Mouse (Mus musculus) embryonic facial prominence, embryonic 10.5 days (tissue): ENCODE data around the gene Ppp1cc. TPM values are rescaled to one million over a fixed set of nuclear protein-coding genes. Genes with fewer than 3 reads are reported as not detected.

Experiments used
- DNase-seq: peaks from one replicate; pipeline ENCODE4 v3.0.0-alpha.2; 2017; ENCODE audit warnings: low spot score
- H3K27ac ChIP-seq: fragments of 300-500 bp; sonication (generic); replicated peaks from 2 replicates; pipeline ENCODE4 v1.5.1; 2016; ENCODE audit warnings: mild to moderate bottlenecking
- H3K27me3 ChIP-seq: fragments of 300-500 bp; sonication (generic); replicated peaks from 2 replicates; pipeline ENCODE4 v1.6.1; 2016; ENCODE audit warnings: low read depth, mild to moderate bottlenecking; ENCODE audit not compliant: poor library complexity, severe bottlenecking
- H3K36me3 ChIP-seq: fragments of 300-500 bp; sonication (generic); replicated peaks from 2 replicates; pipeline ENCODE4 v1.6.1; 2016; ENCODE audit warnings: mild to moderate bottlenecking, moderate library complexity
- H3K4me1 ChIP-seq: fragments of 300-500 bp; sonication (generic); 2 replicates; pipeline ENCODE4 v1.6.1; 2016
- H3K4me3 ChIP-seq: fragments of 300-500 bp; sonication (generic); 2 replicates; pipeline ENCODE4 v1.5.1; 2016; ENCODE audit warnings: mild to moderate bottlenecking, moderate library complexity
- H3K9me3 ChIP-seq: fragments of 300-500 bp; sonication (generic); 2 replicates; pipeline ENCODE4 v1.6.1; 2016; ENCODE audit warnings: mild to moderate bottlenecking
- WGBS: fragments of 180-500 bp; shearing (Covaris S2); methylation state at CpG from one replicate; pipeline ENCODE4 v1.1.7; 2016; 5-methylcytosine and 5-hydroxymethylcytosine counted together
- polyA plus RNA-seq: library from polyadenylated mRNA; unstranded; fragments of >200 nt; fragmentation: Nextera tagmentation; extraction: Ambion mirVana; gene quantifications from 2 replicates; pipeline ENCODE4 v1.2.1, GENCODE M21; 2016

Ppp1cc gene
- polyA plus RNA-seq, 1 experiment from 2014 or later, result 296 TPM

DNA sequence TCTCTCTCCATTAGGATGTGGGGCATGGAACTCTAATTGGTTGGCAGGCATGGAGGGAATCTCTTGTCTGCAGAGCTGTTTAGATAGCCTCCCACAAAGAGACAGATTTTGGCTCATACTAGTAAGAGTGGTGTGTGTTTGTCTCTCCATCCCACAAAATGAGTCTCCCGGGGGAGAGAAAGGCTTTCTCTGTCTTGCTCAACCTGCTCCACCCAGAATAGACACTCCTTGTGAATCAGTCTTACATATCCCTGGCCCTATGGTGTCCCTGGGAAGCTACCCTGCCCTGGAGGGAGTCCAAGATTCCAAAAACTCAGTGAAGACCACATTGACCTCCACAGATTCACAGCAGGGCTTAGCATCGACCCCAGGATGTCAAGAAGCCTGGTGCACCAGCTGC, 1.6 kb upstream of the Ppp1cc start:
- Histone ChIP-seq H3K4me3 (no peak overlapping the region), H3K4me1 (peaks cover 56% of the 10 kb centered on the region), H3K27me3 (peaks cover 7% of the 10 kb centered on the region; the same call in 1 of the 2 replicates), H3K36me3 (peaks cover 24% of the 10 kb centered on the region), H3K9me3 (no peaks in the 10 kb centered on the region), H3K27ac (peak overlapping the region; percentile 97; the same call in 1 of the 2 replicates)
- WGBS, result 77% methylated on average over 2 of the region's 2 CpGs
- DNase-seq, result no peak

DNA sequence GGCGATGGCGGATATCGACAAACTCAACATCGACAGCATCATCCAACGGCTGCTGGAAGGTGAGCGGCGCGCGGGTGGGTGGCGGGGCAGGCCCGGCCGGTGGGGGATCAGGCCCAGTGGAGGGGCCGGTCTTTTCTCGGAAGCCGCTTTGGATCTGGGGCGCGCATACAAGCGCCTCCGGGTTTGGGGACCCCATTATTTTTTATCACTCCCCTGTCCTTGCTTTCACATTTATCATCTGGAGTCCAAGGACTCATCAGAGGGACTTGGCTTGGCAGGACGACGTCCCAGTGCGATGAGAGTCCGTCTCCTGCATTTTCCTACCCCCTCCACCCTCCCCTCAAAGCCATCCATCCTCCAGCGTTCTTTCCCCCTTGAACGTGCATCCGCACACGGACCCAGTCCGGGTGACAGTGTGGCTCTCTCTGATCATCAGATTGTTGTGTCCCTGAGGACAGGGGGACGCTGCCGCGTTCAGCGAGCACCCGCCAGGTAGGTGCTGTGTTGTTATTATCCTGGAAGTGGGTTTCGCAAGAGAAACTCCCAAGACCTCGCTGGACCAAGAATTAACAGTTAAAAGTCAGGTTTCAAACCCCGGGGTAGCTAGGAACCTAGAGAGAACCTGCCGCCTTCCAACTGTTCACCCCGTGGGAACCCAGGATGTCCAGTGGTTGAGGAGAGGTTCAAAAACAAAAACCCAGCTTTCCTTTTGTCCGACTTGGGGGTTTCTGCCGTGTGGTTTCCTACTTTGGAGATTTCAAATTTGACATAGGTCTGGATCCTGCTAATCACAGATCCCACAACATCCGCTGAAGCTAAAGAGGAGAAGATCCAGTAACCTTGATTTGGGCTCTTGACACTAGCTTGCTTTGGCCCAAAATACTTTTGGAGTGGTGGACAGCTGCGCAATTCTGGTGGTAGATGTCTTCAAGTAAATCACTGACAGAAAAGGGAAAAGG, 758 bp downstream of the Ppp1cc start:
- Histone ChIP-seq H3K36me3 (peaks cover 47% of the 10 kb centered on the region), H3K4me3 (peak overlapping the region; percentile 80), H3K27me3 (peaks cover 7% of the 10 kb centered on the region; the same call in 1 of the 2 replicates), H3K4me1 (peaks cover 74% of the 10 kb centered on the region), H3K9me3 (no peaks in the 10 kb centered on the region), H3K27ac (peak overlapping the region; percentile 97)
- peak; percentile 39 for DNase-seq
- 3% methylated on average over 42 of the region's 42 CpGs for WGBS

DNA sequence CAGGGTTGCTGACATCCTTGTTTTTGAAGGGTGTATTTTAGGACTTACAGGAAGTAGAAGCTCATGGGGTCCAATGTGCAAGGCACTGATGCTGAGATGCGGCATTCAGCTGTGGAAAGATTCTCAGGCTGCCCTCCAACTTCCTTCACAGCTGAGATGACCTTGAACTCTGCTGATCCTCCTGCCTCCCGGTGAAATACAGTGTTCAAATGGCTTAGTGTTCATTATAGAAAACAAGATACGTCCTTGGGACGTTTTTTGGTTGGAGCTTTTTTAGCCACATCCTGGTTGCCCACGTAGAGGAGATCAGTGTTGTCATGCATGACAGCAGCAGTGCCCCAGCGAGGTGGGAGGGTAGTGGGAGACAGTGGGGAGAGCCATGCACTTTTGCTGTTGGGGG, 5.1 kb downstream of the Ppp1cc start:
- Histone ChIP-seq H3K27me3 (no peaks in the 10 kb centered on the region), H3K27ac (no peak overlapping the region), H3K9me3 (no peaks in the 10 kb centered on the region), H3K4me1 (peaks cover 76% of the 10 kb centered on the region), H3K36me3 (peaks cover 91% of the 10 kb centered on the region), H3K4me3 (no peak overlapping the region)
- no peak for DNase-seq
- 72% methylated on average over 6 of the region's 6 CpGs for WGBS

DNA sequence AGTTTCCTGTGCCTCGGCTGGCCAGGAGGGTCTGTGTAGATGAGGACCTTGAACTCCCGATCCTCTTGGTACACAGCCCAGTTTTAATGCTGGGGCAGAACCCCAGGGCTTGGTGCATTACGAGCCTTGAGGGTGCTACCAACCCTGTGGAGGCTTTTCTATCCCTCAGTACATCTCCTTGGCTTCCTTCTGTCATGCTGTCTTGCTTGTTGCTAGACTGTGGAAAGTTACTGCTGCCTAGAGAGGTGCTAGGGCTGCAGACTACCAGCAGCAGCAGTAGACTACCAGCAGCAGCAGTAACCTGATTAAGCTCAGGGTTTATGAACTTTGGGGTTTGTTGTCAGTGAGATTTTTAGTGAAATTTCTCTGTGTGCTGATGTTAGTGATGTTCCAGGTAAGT, 5.9 kb downstream of the Ppp1cc start:
- Histone ChIP-seq H3K36me3 (peaks cover 99% of the 10 kb centered on the region), H3K27me3 (no peaks in the 10 kb centered on the region), H3K4me3 (no peak overlapping the region; the same call in 1 of the 2 replicates), H3K9me3 (no peaks in the 10 kb centered on the region), H3K27ac (no peak overlapping the region), H3K4me1 (peaks cover 76% of the 10 kb centered on the region)
- no peak for DNase-seq
- 83% methylated on average over 3 of the region's 3 CpGs for WGBS

DNA sequence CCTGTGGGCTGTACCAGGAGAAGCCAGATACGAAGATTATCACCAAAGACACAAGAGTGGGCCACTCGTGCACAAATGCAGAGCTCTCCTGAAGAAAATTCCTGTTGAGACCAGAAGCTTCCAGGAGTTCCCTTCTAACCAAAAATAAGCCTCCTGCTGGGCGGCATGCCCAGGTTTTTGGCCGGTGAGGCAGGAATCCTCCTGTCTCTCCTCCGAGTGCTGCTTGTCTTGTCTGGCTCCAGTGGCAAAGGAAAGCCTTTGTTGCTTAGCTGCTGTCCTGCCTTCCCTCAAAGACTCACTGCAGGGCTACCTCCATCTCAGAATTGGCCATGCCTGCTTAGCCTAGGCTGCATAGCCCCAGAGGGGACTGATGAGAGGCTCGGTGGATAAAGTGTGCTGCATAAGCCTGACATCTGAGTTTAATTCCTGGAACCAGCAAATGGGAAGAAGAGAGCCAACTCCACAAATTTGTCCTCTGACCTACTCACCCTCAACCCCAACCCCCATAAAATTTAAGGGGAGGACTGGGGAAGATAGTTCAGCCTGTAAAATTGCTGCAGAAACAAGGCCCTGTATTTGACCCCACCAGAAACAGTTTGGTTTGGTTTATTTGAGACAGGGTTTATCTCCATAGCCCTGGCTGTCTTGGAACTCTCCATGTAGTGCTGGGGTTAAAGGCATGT, 7.3 kb downstream of the Ppp1cc start:
- Histone ChIP-seq H3K4me1 (peaks cover 64% of the 10 kb centered on the region), H3K36me3 (peaks cover 100% of the 10 kb centered on the region), H3K4me3 (peak overlapping the region; percentile 17; the same call in 1 of the 2 replicates), H3K9me3 (no peaks in the 10 kb centered on the region), H3K27me3 (no peaks in the 10 kb centered on the region), H3K27ac (no peak overlapping the region)
- no peak for DNase-seq
- 75% methylated on average over 6 of the region's 6 CpGs for WGBS

DNA sequence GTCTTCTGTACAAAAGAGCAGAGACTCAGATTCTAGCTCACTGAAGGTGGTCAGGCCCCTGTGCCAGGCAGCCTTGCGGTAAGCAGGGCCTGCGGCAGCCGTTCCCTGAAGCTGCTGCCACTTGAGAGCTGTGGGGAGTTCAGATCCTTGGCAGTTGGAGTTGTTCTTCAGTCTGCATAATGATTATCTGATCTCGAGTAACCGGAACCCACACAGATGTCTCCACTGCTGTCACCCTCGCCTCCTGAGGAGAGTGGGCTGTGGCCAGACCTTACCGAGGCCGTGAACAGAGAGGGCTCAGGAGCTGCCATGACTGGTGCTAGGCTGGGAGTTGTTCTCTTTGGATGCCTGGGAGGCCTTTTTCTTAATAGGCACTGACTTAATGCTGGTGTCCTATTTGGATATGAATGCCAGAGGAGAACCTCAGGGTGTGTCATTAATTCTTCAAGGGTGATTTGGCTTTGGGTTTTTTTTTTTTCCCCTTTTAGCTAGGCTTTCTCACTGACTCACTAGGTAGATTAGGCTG, 8.6 kb downstream of the Ppp1cc start:
- DNase-seq, result no peak
- H3K36me3 ChIP-seq, result peaks cover 100% of the 10 kb centered on the region
- H3K9me3 ChIP-seq, result no peaks in the 10 kb centered on the region
- H3K4me1 ChIP-seq, result peaks cover 51% of the 10 kb centered on the region
- WGBS, result 75% methylated on average over 8 of the region's 8 CpGs
- H3K27me3 ChIP-seq, result no peaks in the 10 kb centered on the region
- H3K4me3 ChIP-seq, result peak overlapping the region; percentile 5; the same call in 1 of the 2 replicates
- no peak overlapping the region for H3K27ac ChIP-seq

DNA sequence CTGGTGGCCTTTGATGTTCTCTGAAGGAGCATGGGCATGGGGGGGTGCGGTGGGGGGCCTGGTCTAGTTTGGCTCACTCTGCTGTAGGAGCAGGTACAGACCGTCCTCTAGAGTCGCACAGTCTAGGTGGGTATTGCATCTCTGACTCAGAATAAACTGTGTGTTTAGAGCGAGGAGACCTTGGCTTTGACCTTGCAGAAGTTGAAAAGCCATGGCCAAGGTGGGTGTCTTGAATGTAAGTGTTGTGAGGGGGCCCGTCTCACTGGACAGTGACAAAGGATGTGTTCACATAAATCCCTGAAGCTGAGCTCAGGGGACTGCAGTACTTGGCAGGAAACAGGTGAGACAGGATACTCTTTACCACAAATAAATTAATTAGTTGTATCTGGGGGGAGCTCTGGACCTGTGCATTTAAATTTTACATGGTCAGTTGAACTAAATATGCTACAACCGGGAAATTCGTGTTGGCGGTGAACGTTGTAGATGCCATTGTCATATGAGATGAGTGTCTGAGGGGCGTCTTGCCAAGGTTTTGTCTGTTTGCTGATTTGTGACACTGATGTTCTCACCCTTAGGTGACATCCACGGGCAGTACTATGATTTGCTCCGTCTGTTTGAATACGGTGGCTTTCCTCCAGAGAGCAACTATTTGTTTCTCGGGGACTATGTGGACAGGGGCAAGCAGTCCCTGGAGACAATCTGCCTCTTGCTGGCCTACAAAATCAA, 10.4 kb downstream of the Ppp1cc start:
- DNase-seq, result no peak
- WGBS, result 93% methylated on average over 14 of the region's 14 CpGs
- H3K4me3 ChIP-seq, result no peak overlapping the region

DNA sequence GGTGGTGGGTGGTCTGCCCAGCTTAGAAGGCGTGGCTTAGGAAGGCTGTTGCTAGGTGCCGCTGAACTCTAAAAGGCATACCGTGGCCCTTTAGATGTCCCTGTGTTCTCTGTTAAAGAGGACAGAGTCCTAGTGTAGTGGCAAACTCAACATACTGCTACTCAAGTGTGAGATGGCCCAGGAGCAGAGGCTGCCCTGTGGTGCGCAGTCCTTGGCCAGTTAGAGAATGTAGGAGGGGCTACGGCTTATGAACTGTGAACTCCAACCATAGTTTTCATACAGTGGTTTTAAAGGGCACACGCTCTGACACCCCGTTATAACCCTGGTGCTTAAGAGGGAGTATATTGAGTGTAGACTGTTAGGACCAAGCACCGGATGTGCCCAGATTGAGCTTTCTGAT, 13.0 kb downstream of the Ppp1cc start:
- no peak for DNase-seq
- Histone ChIP-seq H3K4me3 (no peak overlapping the region), H3K27ac (no peak overlapping the region), H3K4me1 (peaks cover 7% of the 10 kb centered on the region; the same call in 1 of the 2 replicates), H3K9me3 (no peaks in the 10 kb centered on the region), H3K36me3 (peaks cover 90% of the 10 kb centered on the region), H3K27me3 (no peaks in the 10 kb centered on the region)
- 95% methylated on average over 8 of the region's 8 CpGs for WGBS

More for the DNA sequence above, 10.4 kb downstream of the Ppp1cc start:
- Histone ChIP-seq H3K27ac (no peak overlapping the region), H3K4me1 (peaks cover 33% of the 10 kb centered on the region), H3K9me3 (no peaks in the 10 kb centered on the region), H3K27me3 (no peaks in the 10 kb centered on the region), H3K36me3 (peaks cover 100% of the 10 kb centered on the region)

DNA sequence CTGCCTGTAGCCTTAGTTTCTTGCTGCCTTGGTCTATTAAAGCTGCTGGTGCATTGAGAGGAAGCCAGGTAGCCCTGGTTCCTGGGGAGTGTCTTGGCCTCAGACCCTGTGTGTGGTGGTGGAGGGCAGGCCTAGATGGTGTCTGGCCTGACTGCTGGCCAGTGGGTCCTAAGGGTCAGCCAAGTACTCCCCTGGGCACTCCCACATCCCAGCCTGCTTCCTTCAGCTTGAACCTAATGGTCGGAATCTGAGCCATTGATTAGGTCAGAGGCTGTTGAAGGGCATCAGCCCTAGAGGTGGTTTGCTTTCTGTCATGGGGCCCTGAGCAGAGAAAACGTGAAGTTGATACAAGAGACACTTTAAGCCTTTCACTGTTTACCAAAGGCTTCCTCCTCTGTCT, 17.3 kb downstream of the Ppp1cc start:
- Histone ChIP-seq H3K9me3 (no peaks in the 10 kb centered on the region), H3K27me3 (no peaks in the 10 kb centered on the region), H3K4me3 (no peak overlapping the region), H3K27ac (no peak overlapping the region), H3K36me3 (peaks cover 74% of the 10 kb centered on the region), H3K4me1 (no peaks in the 10 kb centered on the region)
- WGBS, result 76% methylated on average over 2 of the region's 2 CpGs
- no peak for DNase-seq

DNA sequence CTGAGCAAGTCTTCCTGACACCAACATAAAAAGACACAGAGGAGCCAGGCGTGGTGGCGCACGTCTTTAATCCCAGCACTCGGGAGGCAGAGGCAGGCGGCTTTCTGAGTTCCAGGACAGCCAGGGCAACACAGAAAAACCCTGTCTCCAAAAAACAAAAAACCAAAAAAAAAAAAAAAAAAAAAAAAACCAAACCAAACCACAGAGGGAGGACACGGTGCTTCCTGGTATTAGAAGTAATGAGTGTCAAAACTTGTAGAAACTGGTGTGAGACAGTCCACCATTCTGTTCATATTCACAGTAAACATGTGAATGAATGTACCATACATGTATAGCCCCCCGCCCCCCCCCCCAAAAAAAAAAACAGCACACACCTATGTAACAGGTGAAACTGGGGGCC, 17.9 kb downstream of the Ppp1cc start:
- Histone ChIP-seq H3K27ac (no peak overlapping the region), H3K36me3 (peaks cover 68% of the 10 kb centered on the region), H3K4me3 (no peak overlapping the region), H3K9me3 (no peaks in the 10 kb centered on the region), H3K27me3 (no peaks in the 10 kb centered on the region), H3K4me1 (no peaks in the 10 kb centered on the region)
- DNase-seq, result no peak
- 93% methylated on average over 7 of the region's 7 CpGs for WGBS

DNA sequence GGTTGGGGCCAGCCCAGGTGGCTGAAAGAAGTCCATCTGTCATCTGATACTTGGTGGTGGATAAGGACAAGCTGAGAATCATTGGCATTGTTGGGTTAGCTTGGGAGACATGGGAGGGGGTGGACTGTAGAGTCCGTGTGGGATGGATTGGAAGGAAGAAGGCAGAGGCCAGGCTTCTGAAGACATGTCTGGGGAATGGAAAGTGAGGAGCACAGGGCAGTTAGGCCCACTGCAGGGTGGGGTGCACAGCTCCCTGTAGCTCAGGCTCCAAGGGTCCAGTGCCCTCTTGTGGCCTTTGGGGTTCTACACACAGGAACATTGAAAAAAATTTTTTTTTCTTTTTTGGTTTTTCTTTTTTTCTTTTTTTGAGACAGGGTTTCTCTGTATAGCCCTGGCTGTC, 18.3 kb downstream of the Ppp1cc start:
- whole genome bisulfite sequencing, result 37% methylated on average over 1 of the region's 1 CpGs
- Histone ChIP-seq H3K36me3 (peaks cover 64% of the 10 kb centered on the region), H3K4me3 (no peak overlapping the region), H3K27ac (no peak overlapping the region), H3K9me3 (no peaks in the 10 kb centered on the region), H3K4me1 (no peaks in the 10 kb centered on the region), H3K27me3 (no peaks in the 10 kb centered on the region)
- DNase-seq, result peak; percentile 56

DNA sequence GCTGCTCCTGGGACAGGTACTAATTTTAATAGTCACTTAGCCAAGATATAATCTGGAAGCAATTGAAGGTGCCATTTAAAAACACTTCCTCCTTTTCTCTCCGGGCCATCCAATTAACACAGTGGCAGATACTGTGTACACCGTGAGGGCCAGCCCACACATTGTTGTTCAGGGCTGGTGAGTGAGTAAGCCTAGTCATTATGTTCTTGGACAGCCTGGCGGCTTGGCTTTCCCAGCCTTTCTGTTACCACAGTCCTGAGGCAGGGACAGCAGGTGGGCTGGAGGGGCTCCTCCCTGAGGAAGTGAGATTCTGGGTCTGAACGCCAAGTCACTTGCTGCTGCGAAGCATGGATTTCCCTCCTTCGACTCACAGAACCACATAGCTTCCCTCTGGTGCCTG, 21.6 kb downstream of the Ppp1cc start:
- Histone ChIP-seq H3K27me3 (no peaks in the 10 kb centered on the region), H3K4me1 (no peaks in the 10 kb centered on the region), H3K4me3 (no peak overlapping the region), H3K36me3 (peaks cover 50% of the 10 kb centered on the region), H3K27ac (no peak overlapping the region), H3K9me3 (peaks cover 3% of the 10 kb centered on the region; the same call in 1 of the 2 replicates)
- no peak for DNase-seq
- WGBS, result 59% methylated on average over 6 of the region's 6 CpGs
